Mouse (Mus musculus) layer of hippocampus, adult 9-10 months (tissue): ENCODE measurements around the gene Ift172.
A peak's percentile ranks its signal among the peaks of the same experiment; 100 is the strongest.

Experiments
- DNase-seq: peaks from one replicate; pipeline ENCODE4 v3.0.0; 2022; ENCODE audit warnings: low spot score

Gene Ift172

DNA sequence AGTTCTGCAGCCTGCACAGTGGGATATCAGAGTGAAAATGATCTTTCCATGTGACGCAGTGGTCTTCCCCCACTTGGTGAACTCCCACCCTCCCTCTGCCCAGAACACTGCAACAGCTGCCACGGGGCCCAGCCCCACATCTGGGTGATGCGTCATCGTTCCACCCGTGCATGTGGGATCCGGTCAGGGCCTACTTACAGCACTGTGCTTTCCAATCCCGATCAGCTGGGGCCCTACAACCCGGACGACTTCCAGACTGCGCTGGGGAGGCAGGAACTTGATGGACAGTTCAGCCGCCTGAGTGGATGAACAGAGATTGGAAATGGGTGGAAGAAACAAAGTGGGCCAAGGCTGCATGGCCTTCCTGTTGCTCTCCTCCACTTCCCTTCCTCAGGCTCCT lies 33.3 kb downstream of the Ift172 start:
- no peak for DNase-seq

DNA sequence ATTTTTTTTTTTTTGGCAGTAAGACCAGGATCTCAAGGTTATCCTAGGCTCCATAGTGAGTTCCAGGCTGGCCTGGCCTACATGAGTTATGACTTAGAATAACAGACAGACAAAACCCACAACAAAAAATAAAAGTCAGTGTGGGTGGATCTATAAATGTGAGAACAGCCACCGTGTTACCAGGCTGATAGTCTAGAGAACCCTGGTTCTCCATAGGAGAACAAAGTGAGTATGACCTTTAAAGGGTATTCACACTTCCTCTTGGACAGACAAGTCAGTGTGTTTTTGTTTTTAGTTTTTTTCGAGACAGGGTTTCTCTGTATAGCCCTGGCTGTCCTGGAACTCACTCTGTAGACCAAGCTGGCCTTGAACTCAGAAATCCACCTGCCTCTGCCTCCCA lies 34.9 kb downstream of the Ift172 start:
- DNase-seq, result no peak

DNA sequence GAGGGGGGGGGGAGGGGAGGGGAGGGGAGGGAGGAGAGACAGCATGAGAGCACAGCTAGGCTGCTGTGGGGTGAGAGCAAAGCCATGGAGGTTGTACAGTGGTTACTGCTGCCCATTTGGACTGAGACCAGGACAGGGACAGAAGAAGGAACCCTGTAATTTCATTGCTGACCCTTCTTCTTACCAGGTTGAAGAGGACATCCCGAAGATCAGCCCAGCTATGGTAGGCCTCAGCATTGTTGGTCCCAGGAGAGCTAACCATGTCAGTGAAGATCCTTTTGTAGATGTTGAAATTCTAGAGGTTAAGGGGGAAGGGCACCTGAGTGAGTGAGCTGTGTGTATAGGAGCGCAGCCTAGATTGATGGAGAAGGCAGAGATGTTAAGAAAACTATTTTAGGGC lies 35.5 kb downstream of the Ift172 start:
- no peak for DNase-seq

DNA sequence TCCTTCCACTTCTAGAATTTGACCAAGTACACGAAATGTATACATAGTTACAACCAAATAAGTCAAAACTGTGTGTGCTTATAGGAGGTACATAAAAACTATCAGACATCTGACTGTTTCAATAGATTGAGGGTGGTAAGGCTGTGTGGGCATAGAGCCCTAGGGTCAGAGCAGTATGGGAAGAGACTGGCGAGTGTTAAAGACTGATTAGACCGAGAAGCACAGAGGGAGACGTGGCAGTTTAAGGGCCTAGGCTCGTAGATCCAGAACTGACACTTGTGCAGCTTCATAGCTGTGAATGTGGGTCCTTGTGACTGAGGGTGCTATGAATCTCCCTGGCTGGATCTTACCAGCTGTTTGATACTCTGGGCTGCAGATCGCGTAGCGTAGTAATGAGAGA lies 36.0 kb downstream of the Ift172 start:
- DNase-seq, result no peak

DNA sequence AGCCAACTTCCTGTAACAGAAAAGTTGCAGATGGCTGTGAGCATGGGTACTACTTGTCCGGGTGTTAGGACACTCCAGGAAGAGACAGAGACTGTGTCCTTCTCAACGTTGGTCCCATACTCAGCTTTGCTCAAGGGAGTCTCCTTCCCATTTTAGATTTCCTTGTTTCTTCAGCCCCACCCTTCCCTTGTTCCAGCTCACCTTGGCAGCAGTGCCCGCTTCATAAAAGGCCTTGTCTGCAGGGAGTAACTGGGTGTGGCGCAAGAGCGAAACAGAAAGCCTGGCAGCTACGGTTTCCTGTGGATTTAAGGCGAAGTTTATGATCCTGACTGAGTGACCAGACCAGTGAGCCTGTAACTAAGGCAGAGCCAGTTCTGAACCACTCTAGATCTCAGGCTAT lies 36.5 kb downstream of the Ift172 start:
- no peak for DNase-seq

DNA sequence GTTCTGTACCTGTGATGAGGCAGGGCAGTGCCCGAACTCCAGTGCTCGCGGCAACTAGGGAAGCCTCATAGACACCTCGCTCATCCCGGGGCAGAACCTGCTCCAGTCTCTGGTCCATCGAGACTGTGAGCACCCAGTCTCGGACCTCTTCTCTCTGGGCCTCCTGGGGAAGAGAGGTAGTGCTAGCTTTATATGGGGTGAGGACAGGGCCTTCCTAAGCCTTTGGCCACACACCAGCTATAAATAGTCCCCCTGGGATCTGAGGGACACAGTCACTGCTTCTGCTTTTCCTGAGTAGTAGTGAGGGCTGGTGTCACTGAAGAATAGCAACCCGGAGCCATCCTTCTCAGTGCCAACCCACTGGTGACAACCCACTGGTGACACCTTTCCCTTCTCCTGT lies 37.1 kb downstream of the Ift172 start:
- no peak for DNase-seq

DNA sequence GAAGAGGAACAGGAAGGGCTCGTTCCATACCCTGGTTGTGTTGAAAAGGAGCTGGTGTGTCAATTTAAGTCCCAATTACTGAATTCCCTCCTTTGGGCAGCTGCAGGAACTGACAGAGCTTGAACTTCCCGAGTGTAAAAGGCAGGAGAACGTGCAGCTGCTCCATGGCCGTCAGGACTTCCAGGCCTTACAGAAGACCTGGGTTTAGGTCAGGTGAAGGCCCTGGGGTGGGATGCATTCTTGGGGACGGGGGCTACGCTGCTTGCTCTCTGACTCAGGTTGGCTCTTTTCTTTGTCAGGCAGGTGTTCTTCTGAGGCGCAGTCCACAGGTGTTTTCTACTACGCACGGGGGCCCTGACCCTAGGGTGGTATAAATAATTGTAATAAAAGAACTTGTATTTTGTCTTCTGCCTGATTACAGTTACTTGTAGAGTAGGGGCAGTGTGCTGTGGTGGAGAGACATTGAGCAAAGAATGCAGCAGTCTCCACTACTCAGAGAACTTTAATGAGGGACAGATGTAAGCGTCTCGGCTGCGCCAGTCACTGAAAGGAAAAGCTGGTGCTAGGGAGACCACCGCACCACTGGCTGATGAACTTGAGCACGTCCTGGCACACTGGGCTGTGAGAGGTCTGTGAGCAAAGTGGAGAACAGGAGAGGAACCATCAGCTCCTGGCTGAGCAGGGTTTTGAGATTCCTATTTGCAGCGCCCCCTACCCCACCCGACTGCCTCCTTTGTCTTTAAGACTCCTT lies 37.9 kb downstream of the Ift172 start:
- no peak for DNase-seq

DNA sequence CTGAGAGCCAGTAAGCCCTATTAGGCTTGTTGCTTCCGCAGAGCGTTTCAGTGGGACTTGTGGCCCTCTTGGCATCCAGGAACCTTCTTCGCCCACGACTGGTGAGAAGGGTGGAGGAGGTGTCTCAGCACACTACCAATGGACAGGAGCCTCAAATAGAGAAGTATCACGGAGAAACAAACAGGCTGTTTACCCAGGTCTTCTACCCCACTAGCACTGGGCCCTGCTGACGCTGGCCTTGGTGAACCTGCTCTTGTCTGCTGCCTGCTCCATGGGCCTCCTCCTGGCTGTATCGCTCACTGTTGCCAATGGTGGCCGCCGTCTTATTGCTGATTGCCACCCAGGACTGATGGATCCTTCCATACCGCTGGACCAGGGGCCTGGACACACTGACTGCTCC lies 38.8 kb downstream of the Ift172 start:
- DNase-seq, result no peak

DNA sequence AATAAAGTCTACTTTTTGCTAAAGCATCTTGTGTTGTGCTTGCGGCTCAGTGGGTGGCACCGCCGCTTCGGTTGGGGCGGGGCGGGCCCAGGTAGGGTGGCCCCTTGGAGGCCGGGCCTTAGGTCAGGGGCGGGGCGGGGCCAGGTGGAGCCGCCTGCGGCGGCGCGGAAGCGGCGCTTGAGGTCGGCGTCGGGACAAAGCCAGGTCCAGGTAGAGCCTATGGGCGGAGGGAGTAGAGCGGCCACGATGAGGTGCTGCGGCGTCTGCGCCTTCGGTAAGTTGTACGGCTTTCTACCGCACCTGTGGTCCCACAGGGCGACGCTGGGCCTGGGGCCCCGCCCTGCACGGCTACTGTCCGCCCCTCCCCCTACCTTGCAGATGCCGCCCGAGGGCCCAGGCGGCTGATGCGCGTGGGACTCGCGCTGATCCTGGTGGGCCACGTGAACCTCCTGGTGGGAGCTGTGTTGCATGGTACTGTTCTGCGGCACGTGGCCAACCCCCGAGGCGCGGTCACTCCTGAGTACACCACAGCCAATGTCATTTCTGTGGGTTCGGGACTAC lies 39.3 kb downstream of the Ift172 start, which contains the start of gene Krtcap3:
Gene Krtcap3 (plus strand): TSS at position 151 of the 561 bp plus-strand sequence.
- no peak for DNase-seq

DNA sequence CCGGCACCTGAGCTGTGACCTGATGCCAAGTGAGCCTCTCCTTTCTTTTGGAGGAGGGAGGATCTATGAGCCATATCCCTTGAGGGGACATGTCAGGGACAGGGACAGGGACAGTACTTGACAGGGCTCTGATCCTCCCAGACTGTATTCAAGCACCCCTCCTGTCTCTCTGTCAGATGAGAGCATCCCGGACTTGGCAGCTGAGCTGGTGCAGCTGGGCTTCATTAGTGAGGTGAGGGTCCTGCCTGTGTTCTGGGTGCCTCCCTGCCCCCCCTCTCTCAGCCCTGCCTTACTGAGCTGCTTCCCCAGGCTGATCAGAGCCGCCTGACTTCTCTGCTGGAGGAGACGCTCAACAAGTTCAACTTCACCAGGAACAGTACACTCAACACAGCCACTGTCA lies 40.2 kb downstream of the Ift172 start:
- DNase-seq, result no peak

DNA sequence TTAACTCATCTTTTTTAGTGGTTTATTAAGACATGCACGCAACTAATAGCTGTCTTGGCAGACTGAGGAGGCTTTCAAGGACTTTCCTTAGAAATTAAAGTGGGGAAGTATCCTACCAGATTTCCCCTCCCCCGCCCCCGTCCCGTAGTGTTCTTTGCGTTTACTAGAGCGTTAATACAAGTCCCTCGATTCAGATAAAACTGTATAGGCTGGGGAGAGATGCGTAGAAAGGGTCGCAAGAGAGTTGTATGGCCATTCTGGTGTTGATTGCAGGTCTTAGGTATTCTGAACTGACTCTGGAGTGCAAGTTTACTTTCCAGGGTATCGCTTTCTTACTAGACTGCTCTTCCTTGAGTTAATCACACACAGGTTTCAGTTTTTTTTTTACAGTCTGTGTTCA lies 48.7 kb downstream of the Ift172 start:
- DNase-seq, result no peak

DNA sequence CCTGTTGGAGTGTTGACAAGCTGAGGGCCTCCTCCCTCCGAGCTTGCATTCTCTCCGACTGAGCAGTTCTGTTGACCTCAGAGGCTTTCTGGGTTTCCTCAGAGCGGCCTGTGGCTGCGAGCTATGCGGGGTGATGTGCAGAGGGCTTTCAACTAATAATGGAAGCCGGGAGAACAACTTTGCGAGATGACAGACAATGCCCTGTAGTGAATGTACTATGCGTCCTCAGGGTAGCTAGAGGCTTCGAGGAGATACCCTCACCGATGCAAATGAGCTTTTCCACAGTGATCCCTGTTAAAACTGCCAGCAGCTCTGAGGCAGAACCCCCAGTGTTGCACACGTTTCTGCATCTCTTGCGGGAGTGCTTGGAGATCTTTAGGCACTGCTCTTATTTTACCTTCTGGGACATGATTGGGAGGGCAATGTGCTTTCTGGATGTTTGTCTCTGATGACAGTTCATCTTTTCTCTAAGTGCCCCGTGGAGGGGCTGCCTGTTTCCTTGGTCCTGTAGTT lies 49.3 kb downstream of the Ift172 start:
- DNase-seq, result no peak

DNA sequence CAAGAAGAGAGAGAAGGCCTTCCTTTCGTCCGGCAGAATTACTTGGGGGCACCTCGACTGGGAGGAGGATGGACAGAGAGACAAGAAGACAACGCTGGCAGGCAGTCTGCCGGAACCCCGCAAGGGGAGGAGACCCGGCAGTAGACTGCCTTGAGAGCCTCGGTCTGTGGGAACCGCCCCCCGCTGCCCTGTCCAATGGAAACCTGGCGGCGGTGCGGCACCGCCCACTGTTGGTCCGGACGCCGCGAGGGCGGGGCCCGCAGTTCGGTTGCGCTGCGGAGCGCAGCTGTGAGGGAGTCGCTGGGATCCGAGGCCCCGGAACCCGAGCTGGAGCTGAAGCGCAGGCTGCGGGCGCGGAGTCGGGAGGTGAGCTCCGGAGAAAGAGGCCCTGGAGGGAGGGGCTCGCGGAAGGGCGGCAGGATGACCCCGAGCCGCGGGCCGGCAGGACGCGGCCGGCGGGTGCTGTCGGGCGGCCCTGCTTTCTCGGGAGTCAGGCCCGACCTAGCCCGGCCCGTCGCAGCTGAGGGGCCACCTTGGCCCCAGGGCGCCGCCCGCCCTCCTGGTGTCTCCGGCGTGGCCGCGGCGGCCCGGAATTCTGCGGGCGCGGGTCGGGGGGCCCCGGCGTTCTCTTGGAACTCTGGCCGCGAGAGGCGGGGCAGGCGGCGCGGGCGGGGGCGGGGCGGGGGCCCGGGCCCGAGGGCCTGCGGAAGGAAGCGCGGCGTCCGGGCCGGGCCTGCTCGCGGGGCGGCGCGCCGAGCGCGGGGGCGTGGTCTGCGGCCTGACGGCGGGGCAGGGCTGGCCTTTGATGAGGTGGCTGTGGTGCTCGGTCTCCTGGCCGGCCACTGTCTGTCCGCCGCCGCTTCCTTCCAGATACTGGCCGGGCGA lies 50.0 kb downstream of the Ift172 start, which contains the start of the genes Nrbp1 and Gm9970:
Gene Nrbp1 (plus strand): TSS at position 228 of the 885 bp plus-strand sequence.
Gene Gm9970 (minus strand): TSS at position 596 of the 885 bp plus-strand sequence.
- peak; percentile 83 for DNase-seq

DNA sequence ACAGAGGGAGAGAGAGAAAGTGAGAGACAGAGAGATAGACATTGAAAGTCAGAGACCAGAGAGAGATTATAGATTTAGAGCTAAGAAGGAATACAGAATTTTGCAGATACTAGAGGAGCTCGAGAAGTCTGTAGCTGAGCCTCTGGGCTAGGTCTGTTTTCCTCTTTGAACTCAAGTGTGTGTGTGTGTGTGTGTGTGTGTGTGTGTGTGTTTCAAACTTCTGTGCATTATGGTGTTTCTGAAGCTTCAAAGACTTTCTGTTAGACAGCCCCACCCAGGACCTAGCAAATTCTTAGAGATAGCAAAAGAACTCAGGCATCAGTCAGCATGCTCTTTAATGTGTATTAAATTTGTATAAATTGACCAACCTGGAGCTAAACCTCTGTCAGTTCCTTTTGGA lies 64.3 kb downstream of the Ift172 start:
- DNase-seq, result no peak

DNA sequence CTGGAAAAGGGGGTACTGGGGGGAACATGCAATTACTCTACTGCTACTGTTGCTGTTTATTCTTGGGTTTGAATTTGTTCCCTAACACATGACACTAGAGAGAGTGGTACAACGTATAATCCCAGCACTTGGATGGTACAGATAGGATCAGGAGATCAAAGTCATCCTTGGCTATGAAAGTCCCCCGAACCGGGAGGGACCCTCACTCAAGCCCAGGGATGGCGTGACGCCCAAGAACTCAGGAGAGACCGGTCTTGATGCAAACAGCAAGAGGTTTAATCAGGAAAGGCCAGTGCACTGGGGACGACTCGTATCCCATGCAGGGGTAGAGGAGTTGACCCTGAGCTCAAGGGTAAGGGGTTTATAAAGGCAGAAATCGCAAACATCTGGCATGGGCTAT lies 68.2 kb downstream of the Ift172 start:
- no peak for DNase-seq

DNA sequence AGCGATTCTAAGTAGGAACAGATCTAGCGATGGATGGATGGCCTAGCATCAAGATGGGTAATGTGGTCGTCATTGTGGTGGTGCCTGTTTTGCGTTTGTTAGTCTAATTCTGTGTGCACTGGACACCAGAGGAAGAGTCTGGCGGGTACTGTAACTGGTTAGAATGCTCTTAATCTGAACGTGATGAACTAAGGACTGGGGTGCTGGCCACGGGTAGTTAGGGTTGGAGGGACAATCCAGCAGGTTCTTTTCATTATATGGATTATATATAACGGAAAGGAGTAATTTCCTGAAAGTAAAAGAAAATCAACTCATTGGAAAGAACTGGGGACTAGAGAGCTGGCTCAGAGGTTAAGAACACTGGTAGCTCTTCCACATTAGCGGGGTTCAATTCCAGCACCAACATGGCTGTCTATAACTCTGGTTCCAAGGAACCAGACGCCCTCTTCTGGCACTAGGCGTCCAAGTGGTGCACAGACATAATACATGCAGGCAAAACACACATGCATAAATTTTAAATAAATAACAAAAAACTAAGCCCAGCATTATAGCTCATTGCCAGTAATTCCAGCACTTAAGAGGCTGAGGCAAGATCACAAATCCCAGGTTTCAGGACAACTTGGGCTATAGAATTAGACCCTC lies 69.5 kb downstream of the Ift172 start:
- no peak for DNase-seq

DNA sequence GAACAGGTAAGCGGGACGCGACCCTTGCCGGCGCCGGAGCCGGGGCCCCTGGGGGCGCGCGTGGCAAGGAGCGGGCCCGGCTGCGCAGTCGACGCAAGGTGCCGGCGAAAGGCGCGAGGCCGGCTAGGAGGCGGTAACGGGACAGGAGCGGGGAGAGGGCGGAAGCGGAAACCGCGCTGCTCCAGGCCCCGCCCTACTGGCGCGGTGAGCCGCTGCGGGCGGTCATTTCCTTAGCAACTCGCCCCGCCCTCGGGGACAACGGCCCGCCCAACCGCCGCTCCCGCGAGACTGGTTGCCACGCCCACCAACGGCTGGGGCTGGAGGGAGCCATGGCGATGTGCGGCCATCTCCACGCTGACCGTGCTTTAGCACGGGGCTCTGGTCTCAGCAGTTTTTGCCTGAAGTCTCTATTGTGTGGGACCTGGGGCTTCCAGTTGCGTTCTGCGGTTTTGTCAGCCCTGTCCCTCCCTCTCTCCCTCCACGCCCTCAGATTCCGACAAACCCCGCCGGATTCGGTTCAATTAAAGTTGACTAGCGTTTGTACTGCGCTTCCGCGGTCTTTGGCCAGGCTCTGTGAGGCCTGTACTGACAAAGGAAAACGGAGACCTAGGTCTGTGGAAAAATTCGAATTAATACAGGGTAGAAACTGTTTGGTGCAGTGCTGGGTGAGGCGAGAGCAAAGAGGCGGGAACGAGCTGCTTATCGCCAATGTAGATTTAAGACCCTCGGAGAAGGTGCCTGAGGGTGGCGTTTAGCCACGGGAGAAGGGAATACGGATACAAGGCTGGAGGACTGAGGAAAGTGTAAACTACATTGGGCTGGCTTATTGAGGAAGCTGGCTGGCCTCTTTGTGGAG lies 70.2 kb downstream of the Ift172 start, which contains the start of gene Ppm1g:
Gene Ppm1g (minus strand): TSS at position 240 of the 856 bp plus-strand sequence.
- DNase-seq, result peak; percentile 79

DNA sequence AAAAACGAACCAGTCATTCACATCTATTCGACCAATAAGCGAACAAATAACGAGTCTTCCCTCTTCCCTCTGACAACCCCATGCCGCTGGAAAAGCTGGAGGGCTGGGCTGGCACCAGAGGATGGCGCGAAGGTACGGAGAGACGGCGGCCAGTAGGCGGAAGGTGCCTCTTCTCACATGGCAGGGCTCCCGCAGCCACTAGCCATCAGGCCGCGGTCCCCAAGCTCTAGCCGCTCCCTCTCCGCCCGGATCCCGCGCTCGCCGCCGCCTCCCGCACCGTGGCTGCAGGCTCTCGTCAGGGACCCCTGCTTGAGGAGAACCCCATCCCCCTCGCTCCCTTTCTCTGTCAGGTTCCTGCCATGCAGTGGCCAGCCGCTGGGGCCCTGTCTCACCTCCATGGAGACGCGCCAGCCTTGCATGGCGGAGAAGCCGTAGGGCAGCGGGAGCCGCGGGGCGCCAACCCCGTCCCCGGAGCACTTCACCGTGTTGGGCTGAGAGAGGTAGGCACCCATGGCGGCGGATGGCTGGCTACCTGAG lies 70.9 kb downstream of the Ift172 start:
- no peak for DNase-seq

DNA sequence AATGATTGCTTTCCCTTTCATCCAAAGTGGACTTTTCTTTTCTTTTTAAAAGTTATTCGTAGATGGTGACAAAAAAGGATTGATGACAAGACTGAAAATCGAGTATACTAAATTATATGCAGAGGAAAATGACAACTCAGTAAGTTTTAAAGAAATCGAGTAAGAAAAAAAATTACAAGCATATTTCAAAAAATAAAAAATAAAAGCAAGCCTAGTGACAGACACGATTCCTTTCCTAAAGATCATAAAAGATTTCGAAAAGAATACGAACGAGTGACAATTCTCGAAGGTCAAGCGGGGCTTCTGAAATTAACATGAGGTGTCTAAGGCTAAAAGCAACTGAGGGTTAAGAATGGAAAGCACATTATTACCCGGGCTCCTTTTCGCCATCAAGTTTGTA lies 71.4 kb downstream of the Ift172 start:
- no peak for DNase-seq

DNA sequence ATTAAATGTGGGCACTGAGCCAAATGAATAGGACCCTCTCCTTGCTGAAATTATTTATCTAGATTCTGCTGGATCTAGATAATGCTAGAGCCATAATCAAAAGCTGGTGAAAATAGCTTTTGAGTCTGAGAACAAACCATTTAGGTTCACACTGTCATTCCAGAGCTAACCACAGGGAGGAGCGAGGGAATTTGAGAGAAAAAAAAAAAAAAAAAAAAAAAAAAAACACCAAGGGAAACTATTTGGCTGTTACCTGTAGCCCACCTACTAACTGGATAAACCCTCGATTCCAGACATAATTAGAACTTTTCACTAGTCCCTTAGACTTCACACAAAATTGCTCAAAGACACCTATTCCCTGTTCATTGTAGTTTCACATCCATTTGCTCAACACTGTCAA lies 71.8 kb downstream of the Ift172 start:
- DNase-seq, result no peak

DNA sequence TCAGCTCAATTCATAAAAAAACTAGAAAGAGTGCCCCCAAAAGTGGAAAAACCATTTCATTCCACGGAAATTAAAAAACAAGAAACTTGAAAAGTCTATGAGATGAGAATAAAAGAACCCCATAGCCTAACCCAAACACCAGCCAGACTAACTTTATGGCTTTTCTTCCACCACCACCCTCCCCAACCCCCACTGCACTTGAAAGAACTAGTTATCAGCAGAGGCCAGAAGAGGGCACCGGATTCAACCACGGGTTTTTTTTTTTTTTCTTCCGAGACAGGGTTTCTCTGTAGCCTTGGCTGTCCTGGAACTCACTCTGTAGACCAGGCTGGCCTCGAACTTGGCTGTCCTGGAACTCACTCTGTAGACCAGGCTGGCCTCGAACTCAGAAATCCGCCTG lies 72.6 kb downstream of the Ift172 start:
- DNase-seq, result no peak
